Mouse (Mus musculus) B cell, adult 62 days (primary cell): ENCODE data around the gene Rnf111. TPM values are rescaled to one million over a fixed set of nuclear protein-coding genes. Genes with fewer than 3 reads are reported as not detected.

Source experiments
- total RNA-seq: library from RNA; stranded (reverse); gene quantifications from 4 replicates; pipeline ENCODE4 v1.2.4, GENCODE M21; 2023

The Rnf111 gene
- total RNA-seq = 93.8 to 104 TPM (median 97.8 TPM) in 4 replicates

DNA sequence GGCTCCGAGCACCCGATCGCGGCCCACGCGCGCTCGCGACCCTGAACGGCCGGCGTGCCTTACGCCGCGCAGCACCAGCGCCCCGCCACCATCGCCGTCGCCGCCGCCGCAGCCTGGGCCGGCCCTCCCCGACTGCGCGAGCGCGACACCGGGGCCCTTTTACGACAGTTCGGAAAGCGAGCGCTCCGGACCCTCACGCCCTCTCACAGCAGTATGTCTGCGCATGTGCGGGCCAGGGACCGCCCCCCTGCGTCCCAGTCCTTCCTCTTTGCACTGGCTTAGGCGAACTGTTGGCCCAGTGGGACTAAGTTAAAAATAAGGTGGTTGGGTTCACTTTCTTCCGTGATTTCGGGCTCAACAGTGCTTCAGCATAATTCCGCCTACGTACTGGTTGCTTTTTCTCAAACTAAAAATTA is at the start of gene Rnf111:
Gene Rnf111 (minus strand): TSS at position 100 of the 416 bp plus-strand sequence.

DNA sequence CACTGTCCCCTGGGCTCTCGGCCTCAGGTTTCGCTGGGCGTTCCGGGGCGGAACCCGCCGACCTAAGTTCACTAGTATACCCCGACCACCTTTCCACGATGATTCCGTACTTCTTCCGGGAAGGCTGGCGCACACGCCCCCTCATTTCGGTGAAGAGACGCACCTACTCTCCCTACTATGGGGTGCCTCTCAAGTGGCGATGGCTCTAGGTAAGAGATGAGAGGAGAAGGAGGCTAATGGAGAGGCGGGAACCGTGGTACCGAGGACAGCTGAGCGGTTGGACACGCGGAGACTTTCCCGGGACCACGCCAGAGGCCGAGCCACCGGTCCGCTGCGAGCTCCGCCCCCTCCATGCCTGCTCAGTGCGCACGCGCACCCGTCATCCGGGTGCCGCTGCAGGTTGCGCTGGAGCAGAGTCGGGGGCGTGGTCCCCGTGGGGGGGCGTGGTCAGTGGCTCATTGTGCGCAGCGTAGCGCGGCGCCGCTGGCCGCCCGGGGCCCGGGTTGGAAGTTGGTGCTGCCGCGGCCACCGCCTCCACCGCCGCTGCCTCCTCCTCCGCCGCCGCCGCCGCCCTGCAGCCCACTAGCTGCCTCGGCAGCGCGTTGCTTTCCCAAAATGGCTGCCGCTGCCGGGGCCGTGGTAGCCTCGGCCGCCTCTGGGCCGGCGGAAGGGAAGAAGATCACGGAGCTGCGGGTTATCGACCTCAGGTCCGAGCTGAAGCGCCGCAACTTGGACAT is 38.9 kb upstream of the Rnf111 start, which contains the start of gene Sltm:
Gene Sltm (plus strand): TSS at position 450 of the 737 bp plus-strand sequence.

DNA sequence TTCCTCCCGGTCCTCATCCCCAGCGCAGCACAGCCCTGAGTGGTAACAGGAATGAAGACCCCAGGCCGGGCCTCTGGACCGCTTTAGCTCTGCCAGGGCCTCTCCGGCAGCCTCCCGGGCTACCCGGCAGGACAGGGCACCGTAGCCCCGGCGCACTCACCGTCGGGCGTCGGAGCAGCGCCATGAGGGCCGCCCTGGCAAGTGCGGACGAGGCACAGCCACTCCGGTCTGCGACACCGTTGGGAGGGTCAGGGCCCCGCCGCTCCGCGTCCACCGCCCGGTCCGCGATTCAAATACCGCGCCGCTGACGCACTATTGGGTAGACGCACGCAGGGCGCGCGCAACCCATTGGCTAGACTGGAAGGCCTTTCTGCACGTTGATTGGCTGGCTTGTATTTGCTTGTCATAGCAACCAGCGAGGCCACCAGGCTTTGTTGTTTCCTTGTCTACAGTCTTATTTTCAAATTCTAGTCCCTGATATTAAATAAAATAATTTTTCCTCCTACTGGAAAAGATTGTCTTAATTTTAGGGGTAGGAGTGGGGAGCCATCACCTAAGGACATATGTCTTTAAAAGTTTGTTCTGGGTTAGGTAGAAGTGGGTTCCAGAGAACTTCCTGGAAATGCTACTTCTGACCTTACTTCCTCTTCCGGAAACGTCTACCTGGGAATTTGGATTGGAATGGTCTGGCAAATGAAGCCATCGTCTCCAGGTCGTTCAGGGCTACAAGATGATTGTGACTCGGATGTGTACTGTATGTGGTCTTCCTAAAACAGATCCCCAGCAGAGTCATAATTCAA is 82.1 kb downstream of the Rnf111 start, which contains the start of gene Ccnb2:
Gene Ccnb2 (minus strand): TSS at position 291 of the 800 bp plus-strand sequence.

Other genes starting within 250 kb of the Rnf111 start
- gene Ccnb2, start 82.2 kb downstream of the Rnf111 start, total RNA-seq = 1.9 to 3.2 TPM (median 2.6 TPM) in 4 replicates
- 92.6 to 106 TPM (median 98.9 TPM) in 4 replicates for gene Sltm, start 39.0 kb upstream of the Rnf111 start, total RNA-seq
- gene Gm10642, start 152.5 kb upstream of the Rnf111 start, total RNA-seq = 3.1 to 4.4 TPM (median 4.2 TPM) in 4 replicates
- gene Mindy2, start 153.4 kb upstream of the Rnf111 start, total RNA-seq = 38.2 to 42.5 TPM (median 39.7 TPM) in 4 replicates
- 85.8 to 88.9 TPM (median 87.0 TPM) in 4 replicates for gene Adam10, start 175.3 kb upstream of the Rnf111 start, total RNA-seq